Mouse (Mus musculus) embryonic stem cell, embryonic (primary cell): ENCODE measurements around the gene Terb2.
"Not testable (repeated sequence)": the region's sequence is repeated elsewhere in the genome, so short reads cannot be mapped to it uniquely, and the experiment has no call there.

Source experiments
- CTCF ChIA-PET, 4 experiments: fragments of 300-600 bp in 2 of 4; fragments of 350-600 bp in 2 of 4; sonication (Branson Sonifier 250); formaldehyde crosslinking; loops; one replicate each; lab custom pipeline; 2022; ENCODE audit warnings: inconsistent platforms in 2 of 4; lab: Charles Lee
- POLR2A ChIA-PET, 4 experiments: fragments of 300-600 bp in 2 of 4; fragments of 350-600 bp in 2 of 4; sonication (Branson Sonifier 250); formaldehyde crosslinking; loops; one replicate each; lab custom pipeline; 2022; ENCODE audit warnings: antibody characterized with exemption in 4 of 4, inconsistent platforms in 1 of 4; lab: Charles Lee

Terb2 gene

GRCm38 (mm10) chr2:122191849-122192248 lies 5.8 kb downstream of the Terb2 start:
- ChIA-PET CTCF (no interaction called here), POLR2A (interaction anchor here in 1 of 4 experiments (0.8 kb wide), 1 partner anchor 310 kb away, joined by 3 read pairs; no protein-coding TSS in a partner anchor)

GRCm38 (mm10) chr2:122194509-122194929 lies 8.4 kb downstream of the Terb2 start:
- POLR2A ChIA-PET, result no interaction called here
- CTCF ChIA-PET, result interaction anchor here in 1 of 4 experiments (1.7 kb wide), 1 partner anchor 186 kb away, joined by 6 read pairs; no protein-coding TSS in a partner anchor

- ChIA-PET POLR2A (no interaction called here), CTCF (interaction anchor here in 1 of 4 experiments (1.5 kb wide), 1 partner anchor 102 kb away, joined by 3 read pairs; no protein-coding TSS in a partner anchor)
Observed at GRCm38 (mm10) chr2:122201501-122201900, 15.4 kb downstream of the Terb2 start.

- ChIA-PET POLR2A (no interaction called here), CTCF (no interaction called here)
Observed at GRCm38 (mm10) chr2:122206440-122207107, 20.5 kb downstream of the Terb2 start.

GRCm38 (mm10) chr2:122210534-122211228 lies 24.6 kb downstream of the Terb2 start:
- CTCF ChIA-PET, result interaction anchor here in 1 of 4 experiments (0.5 kb wide), 1 partner anchor 193 kb away, joined by 4 read pairs; no protein-coding TSS in a partner anchor
- POLR2A ChIA-PET, result interaction anchor here in 3 of 4 experiments (0.8 to 0.9 kb wide), 3 partner anchors 15 to 83 kb away, joined by 3 read pairs; partner anchors contain the start of gene Sord (in 1 of the 3)

- CTCF ChIA-PET, result interaction anchor here in 1 of 4 experiments (0.6 kb wide), 1 partner anchor 33 kb away, joined by 3 read pairs; no protein-coding TSS in a partner anchor
- POLR2A ChIA-PET, result not testable (repeated sequence)
Observed at GRCm38 (mm10) chr2:122217075-122217474, 31.0 kb downstream of the Terb2 start.

- CTCF ChIA-PET, result interaction anchor here in 1 of 4 experiments (0.7 kb wide), 1 partner anchor 16 kb away, joined by 3 read pairs; the partner anchor contains the start of gene Sord
Observed at GRCm38 (mm10) chr2:122218234-122218633, 32.2 kb downstream of the Terb2 start.

GRCm38 (mm10) chr2:122221378-122221777 lies 35.3 kb downstream of the Terb2 start:
- ChIA-PET POLR2A (interaction anchor here in 1 of 4 experiments (1.0 kb wide), 1 partner anchor 103 kb away, joined by 3 read pairs; the partner anchor contains the start of gene Spg11), CTCF (no interaction called here)

More at GRCm38 (mm10) chr2:122218234-122218633, 32.2 kb downstream of the Terb2 start:
- POLR2A ChIA-PET, result no interaction called here

- CTCF ChIA-PET, result no interaction called here
- POLR2A ChIA-PET, result interaction anchor here in 2 of 4 experiments (1.1 to 1.4 kb wide), 2 partner anchors 11 to 104 kb away, joined by 3 read pairs; partner anchors contain the start of gene Spg11 (in 1 of the 2)
Observed at GRCm38 (mm10) chr2:122221798-122222197, 35.7 kb downstream of the Terb2 start.

GRCm38 (mm10) chr2:122222272-122222671 lies 36.2 kb downstream of the Terb2 start:
- CTCF ChIA-PET, result interaction anchor here in 1 of 4 experiments (1.0 kb wide), 1 partner anchor 22 kb away, joined by 3 read pairs; no protein-coding TSS in a partner anchor
- POLR2A ChIA-PET, result interaction anchor here in 2 of 4 experiments (1.1 to 1.4 kb wide), 2 partner anchors 10 to 104 kb away, joined by 3 read pairs; partner anchors contain the start of gene Spg11 (in 1 of the 2)

- CTCF ChIA-PET, result no interaction called here
- POLR2A ChIA-PET, result interaction anchor here in 1 of 4 experiments (1.3 kb wide), 1 partner anchor 12 kb away, joined by 3 read pairs; no protein-coding TSS in a partner anchor
Observed at GRCm38 (mm10) chr2:122223654-122224053, 37.6 kb downstream of the Terb2 start.

GRCm38 (mm10) chr2:122230395-122230794 lies 44.3 kb downstream of the Terb2 start:
- ChIA-PET CTCF (no interaction called here), POLR2A (interaction anchor here in 3 of 4 experiments (0.7 to 1.9 kb wide), 5 partner anchors 36 to 139 kb away, joined by 3 to 4 read pairs (median 3); partner anchors contain the start of genes Shf (in 2 of the 3) and B2m (in 1 of the 3))

- POLR2A ChIA-PET, result interaction anchor here in 3 of 4 experiments (0.5 to 1.5 kb wide), 7 partner anchors 13 to 1091 kb away, joined by 3 read pairs; partner anchors contain the start of genes Lcmt2 (in 1 of the 3), Patl2 (in 1 of the 3), Shf (in 1 of the 3) and Spg11 (in 1 of the 3)
- CTCF ChIA-PET, result interaction anchor here in 2 of 4 experiments (0.7 to 1.6 kb wide), 2 partner anchors 12 to 1323 kb away, joined by 3 to 7 read pairs; no protein-coding TSS in a partner anchor
Observed at GRCm38 (mm10) chr2:122231616-122232015, 45.5 kb downstream of the Terb2 start.

GRCm38 (mm10) chr2:122233341-122233740 lies 47.3 kb downstream of the Terb2 start:
- ChIA-PET POLR2A (interaction anchor here in 3 of 4 experiments (0.8 to 2.8 kb wide), 12 partner anchors 10 to 340 kb away, joined by 3 to 10 read pairs (median 4); partner anchors contain the start of genes Spg11 (in 2 of the 3), B2m (in 1 of the 3), Ctdspl2 (in 1 of the 3) and Mageb3 (in 1 of the 3)), CTCF (interaction anchor here in 2 of 4 experiments (2.0 to 2.1 kb wide), 2 partner anchors 10 kb away, joined by 12 read pairs; no protein-coding TSS in a partner anchor)

- ChIA-PET POLR2A (interaction anchor here in 3 of 4 experiments (0.8 to 2.8 kb wide), 24 partner anchors 9 to 340 kb away, joined by 3 to 13 read pairs (median 4); partner anchors contain the start of genes Spg11 (in 3 of the 3), Ctdspl2 (in 2 of the 3), Mageb3 (in 2 of the 3) and B2m (in 1 of the 3)), CTCF (interaction anchor here (0.6 to 2.1 kb wide), 6 partner anchors 10 to 423 kb away, joined by 3 to 12 read pairs (median 4); no protein-coding TSS in a partner anchor)
Observed at GRCm38 (mm10) chr2:122233759-122234557, 47.9 kb downstream of the Terb2 start.

GRCm38 (mm10) chr2:122234611-122235288 lies 48.7 kb downstream of the Terb2 start, which contains the start of gene Sord:
TSS of gene Sord (plus strand) at chr2:122234749.
- CTCF ChIA-PET, result interaction anchor here (0.5 to 2.1 kb wide), 9 partner anchors 9 to 756 kb away, joined by 3 to 12 read pairs (median 4); no protein-coding TSS in a partner anchor
- POLR2A ChIA-PET, result interaction anchor here in 3 of 4 experiments (0.5 to 2.8 kb wide), 31 partner anchors 9 to 376 kb away, joined by 3 to 13 read pairs (median 3); partner anchors contain the start of genes Ctdspl2 (in 2 of the 3), Mageb3 (in 2 of the 3), Spg11 (in 2 of the 3) and B2m (in 1 of the 3)
